Mouse (Mus musculus) mature B cell (primary cell): Measurements from ENCODE around the gene Gm42417.

Experiments
- in situ Hi-C: fragments of 300-500 bp; cut with MboI; formaldehyde crosslinking; loops from 2 replicates; pipeline ENCODE4 v1.14.3; 2019

Gene Gm42417

GRCm38 (mm10) chr1:36563632-36564031 lies 24.4 kb upstream of the Gm42417 start:
- in situ Hi-C loops = no loop called here

- in situ Hi-C loops = no loop called here
These were observed 24.0 kb upstream of the Gm42417 start for GRCm38 (mm10) chr1:36563197-36563596.

- in situ Hi-C loops = no loop called here
These were observed 23.2 kb upstream of the Gm42417 start for GRCm38 (mm10) chr1:36562388-36562787.

GRCm38 (mm10) chr1:36560903-36561302 lies 21.7 kb upstream of the Gm42417 start:
- in situ Hi-C loops = no loop called here

GRCm38 (mm10) chr1:36559888-36560287 lies 20.7 kb upstream of the Gm42417 start:
- in situ Hi-C loops = no loop called here

GRCm38 (mm10) chr1:36559256-36559655 lies 20.0 kb upstream of the Gm42417 start:
- in situ Hi-C loops = no loop called here

- in situ Hi-C loops = no loop called here
These were observed 19.1 kb upstream of the Gm42417 start, which contains the start of gene Sema4c for GRCm38 (mm10) chr1:36558031-36558993. Sema4c (minus strand) TSS chr1:36558349.

- in situ Hi-C loops = no loop called here
These were observed 18.3 kb upstream of the Gm42417 start for GRCm38 (mm10) chr1:36557457-36558011.

- in situ Hi-C loops = no loop called here
These were observed 17.6 kb upstream of the Gm42417 start for GRCm38 (mm10) chr1:36556553-36557456.

GRCm38 (mm10) chr1:36555798-36556395 lies 16.7 kb upstream of the Gm42417 start:
- in situ Hi-C loops = no loop called here

- in situ Hi-C loops = no loop called here
These were observed 15.6 kb upstream of the Gm42417 start for GRCm38 (mm10) chr1:36554633-36555399.

- in situ Hi-C loops = no loop called here
These were observed 13.3 kb upstream of the Gm42417 start for GRCm38 (mm10) chr1:36552506-36552905.

GRCm38 (mm10) chr1:36551904-36552303 lies 12.7 kb upstream of the Gm42417 start:
- in situ Hi-C loops = no loop called here

GRCm38 (mm10) chr1:36550075-36550863 lies 11.0 kb upstream of the Gm42417 start:
- in situ Hi-C loops = no loop called here

GRCm38 (mm10) chr1:36549491-36549890 lies 10.3 kb upstream of the Gm42417 start:
- in situ Hi-C loops = no loop called here

- in situ Hi-C loops = no loop called here
These were observed 9.5 kb upstream of the Gm42417 start for GRCm38 (mm10) chr1:36548771-36549170.

GRCm38 (mm10) chr1:36547981-36548598 lies 8.9 kb upstream of the Gm42417 start:
- in situ Hi-C loops = no loop called here

GRCm38 (mm10) chr1:36546888-36547471 lies 7.8 kb upstream of the Gm42417 start, which contains the start of gene Ankrd39:
Ankrd39 (minus strand) TSS chr1:36547445.
- in situ Hi-C loops = no loop called here
